Mouse (Mus musculus) stomach, embryonic 16.5 days (tissue): ENCODE data around the gene Gpbp1. TPM values are rescaled to one million over a fixed set of nuclear protein-coding genes. Genes with fewer than 3 reads are reported as not detected.

Source experiments
- ATAC-seq: fragments of 200-750 bp; cut with Nextera tagmentation; 2 replicates; pipeline ENCODE4 v1.8.0; 2017; ENCODE audit warnings: moderate number of reproducible peaks, moderate TSS enrichment; ENCODE audit not compliant: insufficient read depth, low FRiP score
- H3K27ac ChIP-seq: fragments of 300-500 bp; sonication (generic); 2 replicates; pipeline ENCODE4 v1.5.1; 2014; ENCODE audit warnings: low read length
- H3K27me3 ChIP-seq: fragments of 300-500 bp; sonication (generic); 2 replicates; pipeline ENCODE4 v1.6.1; 2014; ENCODE audit warnings: low read length, control low read depth, mixed read lengths; ENCODE audit not compliant: control insufficient read depth, insufficient read depth
- H3K36me3 ChIP-seq: fragments of 300-500 bp; sonication (generic); 2 replicates; pipeline ENCODE4 v1.6.1; 2014; ENCODE audit warnings: low read length; ENCODE audit not compliant: control insufficient read depth, insufficient read depth
- H3K4me1 ChIP-seq: fragments of 300-500 bp; sonication (generic); 2 replicates; pipeline ENCODE4 v1.6.1; 2014; ENCODE audit warnings: low read length, control low read depth, mixed read lengths; ENCODE audit not compliant: control insufficient read depth, insufficient read depth
- H3K4me2 ChIP-seq: fragments of 300-500 bp; sonication (generic); 2 replicates; pipeline ENCODE4 v1.6.1; 2014; ENCODE audit warnings: low read depth, low read length, mixed read lengths
- H3K4me3 ChIP-seq: fragments of 300-500 bp; sonication (generic); replicated peaks from 2 replicates; pipeline ENCODE4 v1.5.1; 2014; ENCODE audit warnings: mild to moderate bottlenecking, low read length
- H3K9ac ChIP-seq: fragments of 300-500 bp; sonication (generic); 2 replicates; pipeline ENCODE4 v1.6.1; 2014; ENCODE audit warnings: low read length
- H3K9me3 ChIP-seq: fragments of 300-500 bp; sonication (generic); replicated peaks from 2 replicates; pipeline ENCODE4 v1.6.1; 2016; ENCODE audit warnings: low read length, control low read depth; ENCODE audit not compliant: control insufficient read depth
- WGBS: fragments of 180-500 bp; shearing (Covaris S2); extraction: QIAGEN DNeasy Blood & Tissue Kit; methylation state at CpG from one replicate; pipeline ENCODE4 v1.1.7; 2014; 5-methylcytosine and 5-hydroxymethylcytosine counted together
- polyA plus RNA-seq: library from polyadenylated mRNA; unstranded; fragments of >200 nt; fragmentation: Nextera tagmentation; extraction: Ambion mirVana; gene quantifications from 2 replicates; pipeline ENCODE4 v1.2.1, GENCODE M21; 2015

Gene Gpbp1
- polyA plus RNA-seq, 1 experiment from 2014 or later: 77.7 TPM

DNA sequence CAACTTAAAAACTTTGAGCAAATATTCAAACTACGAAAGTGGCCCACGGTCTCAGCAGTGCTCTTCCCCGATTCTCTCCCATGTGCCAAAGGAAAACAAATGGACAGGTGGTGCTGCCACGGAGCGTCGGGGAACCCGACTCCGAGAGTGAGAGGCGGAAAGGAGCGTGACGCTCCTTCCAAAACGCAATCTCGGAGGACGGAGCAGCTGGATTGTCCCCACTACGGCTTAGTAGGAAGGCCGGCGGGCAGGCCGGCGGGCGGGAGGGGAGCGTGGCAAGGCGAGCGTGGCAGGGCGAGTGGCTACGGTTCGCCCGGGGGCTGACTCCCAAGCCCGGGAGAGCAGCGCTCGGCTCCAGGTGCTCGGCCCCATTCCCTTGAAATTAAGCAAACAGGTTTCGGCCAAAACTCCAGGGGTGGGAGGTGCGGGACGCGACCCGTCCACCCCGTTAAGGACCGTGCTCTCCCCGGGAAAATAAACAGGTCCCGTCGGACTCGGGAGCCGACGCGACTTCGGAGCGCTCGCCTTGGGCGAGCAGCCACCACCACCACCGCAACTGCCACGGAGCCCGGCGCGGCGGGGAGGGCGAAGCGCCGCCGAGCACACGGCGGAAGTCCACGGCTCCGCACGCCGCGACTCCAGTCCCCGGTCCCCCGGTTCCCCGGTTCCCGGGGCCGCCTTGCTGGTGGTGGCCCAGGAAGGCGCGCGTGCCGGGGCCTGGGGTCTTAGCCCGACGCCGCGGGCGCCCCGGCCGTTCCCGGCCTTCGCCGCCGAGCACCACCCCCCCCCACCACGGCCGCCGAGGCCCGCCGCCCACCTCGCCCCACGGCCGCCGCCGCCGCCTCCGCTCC lies 1.0 kb downstream of the Gpbp1 start:
- Histone ChIP-seq H3K36me3 (no peaks in the 10 kb centered on the region), H3K4me2 (peak overlapping the region; percentile 79), H3K4me3 (peak overlapping the region; percentile 93), H3K27me3 (0 out of 2 replicates have a peak, but pooled peaks cover 5% of the 10 kb centered on the region), H3K27ac (peak overlapping the region; percentile 99), H3K9ac (peak overlapping the region; percentile 98), H3K9me3 (no peaks in the 10 kb centered on the region), H3K4me1 (peaks cover 14% of the 10 kb centered on the region)
- WGBS: under 1% methylated on average over 82 of the region's 98 CpGs
- no peak; the same call in 1 of the 2 replicates for ATAC-seq

DNA sequence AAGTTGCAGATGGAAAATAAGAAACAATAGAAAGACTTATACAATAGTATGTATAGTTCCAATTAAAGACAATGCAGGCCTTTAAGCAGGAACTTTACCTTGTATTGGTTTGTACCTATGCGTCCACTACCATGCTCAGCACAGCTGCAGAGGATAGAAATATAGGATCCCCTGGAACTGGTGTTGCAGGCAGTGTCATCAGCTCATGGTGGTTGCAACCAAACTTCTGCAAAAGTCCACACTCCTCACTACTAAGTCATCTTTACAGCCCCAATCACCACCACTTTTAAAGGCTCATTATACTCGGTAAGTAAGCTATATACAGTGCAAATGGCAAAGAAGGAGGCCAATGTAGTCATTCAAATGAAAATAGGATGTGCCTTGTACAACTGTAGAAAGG lies 12.2 kb downstream of the Gpbp1 start:
- H3K36me3 ChIP-seq: no peaks in the 10 kb centered on the region
- peaks cover 11% of the 10 kb centered on the region for H3K4me1 ChIP-seq
- 89% methylated on average over 2 of the region's 2 CpGs for WGBS
- H3K9ac ChIP-seq: no peak overlapping the region
- no peaks in the 10 kb centered on the region for H3K9me3 ChIP-seq
- no peak for ATAC-seq
- H3K27ac ChIP-seq: no peak overlapping the region
- no peak overlapping the region for H3K4me3 ChIP-seq
- H3K4me2 ChIP-seq: no peak overlapping the region
- H3K27me3 ChIP-seq: no peaks in the 10 kb centered on the region

DNA sequence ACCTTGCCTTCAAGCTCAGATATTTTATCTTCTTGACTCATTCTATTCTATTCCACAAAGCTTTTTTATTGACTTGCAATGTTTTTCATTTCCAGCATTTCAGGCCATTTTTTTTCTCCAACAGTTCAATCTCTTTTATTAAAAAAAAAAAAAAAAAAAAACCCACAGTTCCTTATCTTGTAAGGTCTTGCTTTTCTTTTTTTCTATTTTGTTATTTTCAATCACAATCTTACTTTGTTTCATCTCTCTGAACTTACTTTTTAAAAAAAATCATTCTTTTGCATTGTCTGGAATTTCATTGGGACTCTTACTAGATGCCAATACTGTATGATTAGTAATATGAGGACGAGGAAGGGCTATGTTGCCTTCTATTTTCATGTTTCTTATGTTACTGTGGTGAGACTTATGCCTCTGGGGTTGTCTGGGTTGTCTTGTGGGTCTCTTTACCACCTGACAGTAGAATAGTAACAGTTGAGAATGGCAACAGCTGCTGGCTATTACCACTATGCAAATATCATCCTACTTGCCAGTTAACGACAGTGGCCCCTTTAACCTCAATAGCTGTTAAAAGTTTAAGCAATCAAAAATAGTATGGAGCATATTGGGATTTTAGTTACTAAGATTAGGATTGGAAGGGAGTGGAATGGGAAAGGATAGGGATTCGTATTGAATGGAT lies 19.2 kb downstream of the Gpbp1 start:
- WGBS: 83% methylated on average over 3 of the region's 3 CpGs
- H3K4me1 ChIP-seq: peaks cover 4% of the 10 kb centered on the region
- H3K36me3 ChIP-seq: peaks cover 11% of the 10 kb centered on the region
- no peaks in the 10 kb centered on the region for H3K27me3 ChIP-seq
- no peak overlapping the region for H3K4me2 ChIP-seq
- no peak for ATAC-seq
- H3K4me3 ChIP-seq: no peak overlapping the region
- no peaks in the 10 kb centered on the region for H3K9me3 ChIP-seq
- H3K9ac ChIP-seq: no peak overlapping the region
- H3K27ac ChIP-seq: no peak overlapping the region

DNA sequence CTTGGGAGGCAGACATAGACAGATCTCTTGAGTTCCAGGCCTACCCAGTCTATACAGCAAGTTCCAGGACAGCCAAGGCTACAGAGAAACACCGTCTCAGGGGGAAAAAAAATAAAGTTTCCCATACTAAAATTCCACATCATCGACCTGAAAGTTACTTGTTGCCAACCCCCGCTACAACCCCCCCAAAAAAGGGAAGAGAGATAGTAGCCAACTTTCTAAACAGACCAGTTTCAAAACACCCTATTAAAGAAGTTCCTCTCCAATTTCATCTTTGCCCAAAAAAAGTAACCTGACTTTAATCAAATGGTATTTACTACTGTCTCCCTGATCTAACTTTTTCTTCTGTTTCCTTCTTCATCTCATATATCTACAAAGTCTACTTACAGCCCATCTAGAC lies 22.6 kb downstream of the Gpbp1 start:
- H3K4me2 ChIP-seq: no peak overlapping the region
- no peaks in the 10 kb centered on the region for H3K27me3 ChIP-seq
- H3K27ac ChIP-seq: no peak overlapping the region
- no peaks in the 10 kb centered on the region for H3K9me3 ChIP-seq
- no peak overlapping the region for H3K4me3 ChIP-seq
- no peak overlapping the region for H3K9ac ChIP-seq
- H3K4me1 ChIP-seq: no peaks in the 10 kb centered on the region
- ATAC-seq: no peak
- 92% methylated on average over 3 of the region's 3 CpGs for WGBS
- H3K36me3 ChIP-seq: peaks cover 21% of the 10 kb centered on the region

DNA sequence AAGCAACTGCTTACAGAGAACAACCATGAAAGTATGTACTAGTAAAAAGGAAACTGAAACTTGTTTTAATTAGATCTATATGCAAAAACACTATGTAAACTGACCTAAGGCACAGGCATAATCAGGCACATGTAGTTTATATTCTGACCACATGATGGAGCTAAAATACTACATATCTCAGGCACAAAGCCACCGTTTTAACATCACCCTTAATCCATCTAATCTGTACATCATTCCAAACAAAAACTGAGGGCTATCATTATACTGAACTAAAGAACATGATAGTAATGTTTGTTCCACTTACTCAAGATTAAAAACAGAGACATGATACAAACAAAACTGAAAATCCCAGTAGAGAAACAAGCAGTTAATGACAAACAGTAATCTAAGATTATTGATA lies 28.5 kb downstream of the Gpbp1 start:
- H3K4me3 ChIP-seq: no peak overlapping the region
- no peaks in the 10 kb centered on the region for H3K9me3 ChIP-seq
- ATAC-seq: no peak
- H3K36me3 ChIP-seq: peaks cover 15% of the 10 kb centered on the region
- H3K27ac ChIP-seq: no peak overlapping the region
- H3K4me2 ChIP-seq: no peak overlapping the region
- 6% methylated on average over 1 of the region's 1 CpGs for WGBS
- no peak overlapping the region for H3K9ac ChIP-seq
- H3K27me3 ChIP-seq: no peaks in the 10 kb centered on the region
- H3K4me1 ChIP-seq: no peaks in the 10 kb centered on the region; the same call in 1 of the 2 replicates

DNA sequence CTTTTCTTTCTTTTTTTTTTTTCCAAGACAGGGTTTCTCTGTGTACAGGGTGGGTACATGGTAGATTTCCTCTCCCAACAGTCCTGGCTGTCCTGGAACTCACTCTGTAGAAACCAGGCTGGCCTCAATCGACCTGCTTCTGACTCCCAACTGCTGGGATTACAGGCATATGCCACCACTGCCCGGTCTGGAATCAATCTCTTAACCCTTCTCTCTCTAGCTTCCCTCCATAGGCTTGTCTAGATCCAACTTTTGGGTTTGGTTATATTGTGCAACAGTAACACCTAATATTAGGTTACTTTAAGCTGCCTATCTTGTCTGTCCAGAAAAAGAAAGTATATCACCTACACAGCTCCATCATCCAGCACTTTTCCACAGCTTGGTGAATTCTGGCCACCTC lies 33.1 kb downstream of the Gpbp1 start:
- Histone ChIP-seq H3K4me2 (no peak overlapping the region), H3K9ac (no peak overlapping the region), H3K4me1 (no peaks in the 10 kb centered on the region; the same call in 1 of the 2 replicates), H3K27me3 (no peaks in the 10 kb centered on the region), H3K36me3 (peaks cover 7% of the 10 kb centered on the region), H3K27ac (no peak overlapping the region), H3K4me3 (no peak overlapping the region), H3K9me3 (no peaks in the 10 kb centered on the region)
- WGBS: 70% methylated on average over 2 of the region's 2 CpGs
- no peak for ATAC-seq

DNA sequence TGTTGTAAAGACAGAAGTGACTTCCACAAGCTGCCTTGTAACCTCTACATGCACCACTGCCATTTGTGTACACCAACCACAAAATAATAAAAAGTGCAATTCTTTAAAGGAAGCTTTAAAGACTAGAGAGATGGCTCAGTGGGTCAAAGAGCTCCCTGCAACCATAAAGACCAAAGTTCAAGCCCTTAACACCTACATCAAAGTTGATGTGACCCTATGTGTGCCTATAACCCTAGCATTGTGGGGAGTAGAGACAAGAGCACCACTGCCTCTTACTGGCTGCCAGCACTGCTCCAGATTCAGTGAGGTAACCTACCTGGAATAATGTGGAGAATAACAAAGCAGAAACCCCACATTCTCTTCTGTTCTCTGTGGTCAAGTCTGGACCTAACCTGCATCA lies 45.6 kb downstream of the Gpbp1 start:
- Histone ChIP-seq H3K27ac (no peak overlapping the region), H3K9me3 (no peaks in the 10 kb centered on the region), H3K27me3 (no peaks in the 10 kb centered on the region), H3K36me3 (0 out of 2 replicates have a peak, but pooled peaks cover 7% of the 10 kb centered on the region), H3K4me2 (no peak overlapping the region), H3K4me3 (no peak overlapping the region), H3K4me1 (no peaks in the 10 kb centered on the region), H3K9ac (no peak overlapping the region)
- ATAC-seq: no peak

DNA sequence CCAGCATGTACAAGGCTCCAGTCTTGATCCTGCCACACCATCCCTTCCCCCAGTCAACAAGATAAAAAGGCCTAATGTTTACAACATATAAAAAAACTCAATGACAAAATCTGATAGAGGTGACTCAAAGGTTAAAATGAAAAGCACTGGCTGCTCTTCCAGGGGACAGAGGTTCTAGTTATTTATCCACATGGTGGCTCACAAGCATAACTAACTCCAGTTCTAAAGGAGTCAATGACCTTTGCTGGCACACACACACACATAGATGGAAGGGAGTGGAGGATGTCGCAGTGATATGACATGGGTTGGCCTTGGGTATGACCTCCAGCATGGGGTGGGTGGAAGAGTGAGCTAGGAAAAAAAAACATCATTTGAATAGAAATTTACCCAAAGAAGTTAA lies 58.7 kb downstream of the Gpbp1 start:
- no peak overlapping the region for H3K4me2 ChIP-seq
- WGBS: 73% methylated on average over 1 of the region's 1 CpGs

DNA sequence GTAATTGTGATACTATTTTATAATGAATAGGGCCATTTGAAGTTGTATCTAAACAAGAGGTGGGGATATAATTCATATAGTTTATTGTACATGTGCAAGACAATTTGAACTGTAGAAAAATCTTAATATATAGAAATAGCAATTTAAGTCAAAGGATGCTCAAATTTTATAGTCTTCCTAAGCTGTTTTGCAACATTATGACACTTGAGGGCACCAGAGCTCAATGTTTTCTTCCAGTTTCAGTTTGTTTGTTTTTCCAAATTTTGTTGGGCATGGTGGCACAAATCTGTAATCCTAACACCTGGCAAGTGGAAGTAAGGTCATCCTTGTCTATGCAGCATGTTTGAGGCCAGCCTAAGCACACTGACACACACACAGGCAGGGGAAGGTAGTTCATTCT lies 68.6 kb downstream of the Gpbp1 start:
- H3K27me3 ChIP-seq: no peaks in the 10 kb centered on the region
- H3K9ac ChIP-seq: no peak overlapping the region
- ATAC-seq: no peak

More for the DNA sequence above, 58.7 kb downstream of the Gpbp1 start:
- Histone ChIP-seq H3K4me1 (no peaks in the 10 kb centered on the region), H3K36me3 (peaks cover 9% of the 10 kb centered on the region), H3K27me3 (no peaks in the 10 kb centered on the region), H3K9ac (no peak overlapping the region), H3K4me3 (no peak overlapping the region), H3K9me3 (no peaks in the 10 kb centered on the region), H3K27ac (no peak overlapping the region)
- no peak for ATAC-seq

More for the DNA sequence above, 68.6 kb downstream of the Gpbp1 start:
- H3K9me3 ChIP-seq: no peaks in the 10 kb centered on the region
- H3K4me3 ChIP-seq: no peak overlapping the region
- H3K4me2 ChIP-seq: no peak overlapping the region
- no peak overlapping the region for H3K27ac ChIP-seq
- no peaks in the 10 kb centered on the region; the same call in 1 of the 2 replicates for H3K4me1 ChIP-seq
- H3K36me3 ChIP-seq: peaks cover 7% of the 10 kb centered on the region; the same call in 1 of the 2 replicates
